Mouse (Mus musculus): Measurements from ENCODE around the gene Pld1. TPM values are rescaled to one million over a fixed set of nuclear protein-coding genes. Genes with fewer than 3 reads are reported as not detected.

The Pld1 gene
- total RNA-seq, 2 experiments from 2014 or later, result 11.6 to 13.6 TPM

DNA sequence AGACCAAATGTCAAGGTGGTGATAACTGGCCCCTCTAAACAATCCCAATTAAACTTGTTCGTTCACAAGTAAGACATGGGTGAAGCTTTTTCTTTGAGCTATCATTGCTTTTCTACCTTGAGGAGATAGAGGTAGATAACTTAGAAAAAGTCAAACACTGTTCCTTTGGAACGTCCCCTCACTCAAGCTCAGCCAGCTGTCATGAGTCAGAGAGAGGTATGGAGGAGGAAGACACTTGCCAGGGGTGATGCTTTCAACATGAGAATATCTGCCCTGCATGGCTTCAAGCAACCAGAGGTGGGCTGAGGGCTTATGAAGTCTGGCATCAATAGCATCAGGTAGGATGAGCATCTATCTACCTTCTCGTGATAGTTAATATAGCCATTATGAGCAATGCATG is 207.0 kb downstream of the Pld1 start:
- DNase-seq (ENCODE audit: low spot score in 2 of 2), result no peak

DNA sequence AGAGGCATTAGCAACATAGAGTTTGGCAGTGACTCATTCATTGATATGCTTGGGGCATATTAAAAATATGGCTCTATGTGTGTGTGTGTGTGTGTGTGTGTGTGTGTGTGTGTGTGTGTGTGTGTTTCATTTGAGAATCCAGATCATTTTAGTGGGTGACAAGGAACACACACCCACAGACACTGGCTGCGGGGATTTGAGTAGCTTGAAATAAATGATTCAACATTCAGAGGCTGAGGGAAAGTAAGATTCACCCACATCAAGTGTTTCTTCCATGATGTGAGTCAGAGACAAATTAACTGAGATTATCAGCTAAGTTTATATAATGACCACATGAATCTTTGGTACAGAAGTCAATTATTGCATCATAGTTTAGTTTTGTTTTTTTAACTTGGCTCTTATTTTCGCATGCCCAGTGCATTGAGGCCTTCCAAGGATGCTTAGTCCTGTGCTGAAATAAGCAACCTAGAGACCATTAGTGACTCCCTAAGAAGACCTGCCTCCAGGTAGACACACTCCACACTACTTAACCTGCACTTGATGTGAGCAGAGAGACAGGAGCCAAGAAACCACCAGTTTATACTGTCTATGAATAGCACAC is 211.3 kb downstream of the Pld1 start:
- DNase-seq (ENCODE audit: low spot score in 2 of 2), result no peak

DNA sequence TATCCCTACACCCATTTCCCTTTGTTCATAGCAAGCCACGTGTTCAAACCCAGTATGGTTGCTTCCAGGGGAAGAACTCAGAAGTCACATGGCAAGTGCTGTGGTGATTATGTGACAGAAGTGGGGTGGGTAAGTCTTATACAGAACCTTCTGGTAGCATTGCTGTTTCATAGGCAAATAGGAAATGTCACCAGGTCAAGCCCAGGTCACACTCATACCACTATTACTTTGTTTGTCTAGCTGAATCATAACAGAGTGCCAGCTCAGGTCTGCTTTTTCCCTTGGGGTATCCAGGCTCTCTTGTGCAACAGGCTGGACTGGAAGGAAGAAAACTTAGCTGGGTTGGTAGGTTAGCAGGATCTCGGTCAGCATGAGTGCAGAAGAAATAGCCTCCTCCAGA is 219.5 kb downstream of the Pld1 start:
- DNase-seq (ENCODE audit: low spot score in 2 of 2), result no peak

GRCm38 (mm10) chr3:28158916-28159315 is 220.4 kb downstream of the Pld1 start:
- DNase-seq (ENCODE audit: low spot score in 2 of 2), result no peak

GRCm38 (mm10) chr3:28162346-28162745 is 223.9 kb downstream of the Pld1 start:
- DNase-seq (ENCODE audit: low spot score in 2 of 2), result no peak

GRCm38 (mm10) chr3:28164678-28165077 is 226.2 kb downstream of the Pld1 start:
- no peak for DNase-seq (ENCODE audit: low spot score in 2 of 2)

- DNase-seq (ENCODE audit: low spot score in 2 of 2), result peak; percentile 70 to 86
These were observed 227.1 kb downstream of the Pld1 start for GRCm38 (mm10) chr3:28165598-28165997.

- DNase-seq (ENCODE audit: low spot score in 2 of 2), result no peak
These were observed 229.5 kb downstream of the Pld1 start for GRCm38 (mm10) chr3:28167796-28168505.

GRCm38 (mm10) chr3:28170911-28171618 is 232.6 kb downstream of the Pld1 start:
- DNase-seq (ENCODE audit: low spot score in 2 of 2), result no peak

DNA sequence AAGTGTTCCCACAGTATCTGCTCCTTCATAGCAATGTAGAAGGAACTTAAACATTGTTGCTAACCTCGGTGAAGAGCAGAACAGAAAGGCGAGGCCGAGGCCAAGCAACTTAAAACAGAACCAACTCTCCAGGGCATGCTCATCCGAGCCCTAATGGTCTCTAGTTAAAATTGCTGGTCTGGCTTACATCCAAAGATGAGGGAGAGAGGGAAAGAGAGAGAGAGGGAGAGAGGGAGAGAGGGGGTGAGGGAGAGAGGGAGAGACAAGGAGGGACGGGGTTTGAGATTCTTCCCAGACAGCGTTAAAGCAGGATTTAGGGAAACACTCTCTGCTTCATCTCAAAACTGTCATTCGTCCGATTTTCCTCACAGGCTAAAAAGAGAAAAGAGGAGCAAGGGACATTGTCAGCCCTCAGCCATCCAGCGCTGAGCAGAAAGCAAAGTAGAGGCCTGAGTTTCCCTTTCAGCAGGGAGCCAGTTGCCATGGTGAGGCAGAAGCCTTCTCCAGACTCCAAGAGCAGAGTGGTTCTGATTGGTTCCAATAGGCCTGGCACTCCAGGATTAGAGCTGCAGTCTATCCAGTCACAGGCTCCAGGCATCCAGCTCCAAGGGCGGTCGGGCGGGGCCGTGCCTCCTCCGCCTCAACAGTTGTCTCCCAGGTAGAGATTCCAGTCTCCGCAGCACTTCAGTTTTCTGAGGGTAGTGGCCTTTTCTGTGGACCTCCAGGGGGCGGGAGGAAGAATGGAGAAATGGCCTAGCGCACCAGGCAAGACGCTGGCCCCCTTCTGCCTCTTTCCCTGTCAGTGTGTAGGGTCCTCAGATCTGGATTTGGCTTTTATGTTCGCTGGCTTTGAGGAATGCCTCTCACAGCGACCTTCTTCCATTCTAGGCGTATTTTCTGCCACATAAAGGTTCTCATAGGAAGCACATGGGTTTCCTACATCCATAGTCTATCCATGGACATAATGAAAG is 237.8 kb downstream of the Pld1 start:
- peak; percentile 81 to 92 for DNase-seq (ENCODE audit: low spot score in 2 of 2)

- no peak for DNase-seq (ENCODE audit: low spot score in 2 of 2)
These were observed 239.8 kb downstream of the Pld1 start for GRCm38 (mm10) chr3:28178333-28178732.

Other genes with a start within 250 kb of the Pld1 start
- 10 to 100 TPM; 23.7 to 31.1 TPM for gene Fndc3b, start 227.4 kb upstream of the Pld1 start, total RNA-seq (2021)
- gene Tmem212, start 42.3 kb upstream of the Pld1 start, total RNA-seq (2021), result 1 to 10 TPM; 1.5 to 6.2 TPM